Mouse (Mus musculus): ENCODE measurements around the gene Trem1. TPM values are rescaled to one million over a fixed set of nuclear protein-coding genes. Genes with fewer than 3 reads are reported as not detected.

Trem1 gene
- polyA plus RNA-seq, 1 experiment = 0.33 TPM

- TF ChIP-seq CTCF (IDR thresholded peaks at IDR 0.05; ENCODE audit: borderline replicate concordance, insufficient read depth, low read length) = no peak
- no peak for TF ChIP-seq POLR2A (IDR thresholded peaks at IDR 0.05; ENCODE audit: low read depth, low read length)
- Histone ChIP-seq H3K4me1 (ENCODE audit: control insufficient read depth, insufficient read depth, low read length) (no peaks in the 10 kb centered on the region), H3K27ac (ENCODE audit: insufficient read depth, low read length) (no peak overlapping the region), H3K4me3 (ENCODE audit: insufficient read depth, low read length) (no peak overlapping the region)
Observed at GRCm38 (mm10) chr17:48278381-48278780, 45.8 kb downstream of the Trem1 start.

GRCm38 (mm10) chr17:48279002-48279401 lies 46.4 kb downstream of the Trem1 start:
- Histone ChIP-seq H3K4me1 (ENCODE audit: control insufficient read depth, insufficient read depth, low read length) (no peaks in the 10 kb centered on the region), H3K27ac (ENCODE audit: insufficient read depth, low read length) (no peak overlapping the region), H3K4me3 (ENCODE audit: insufficient read depth, low read length) (no peak overlapping the region)
- no peak for TF ChIP-seq POLR2A (IDR thresholded peaks at IDR 0.05; ENCODE audit: low read depth, low read length)
- no peak for TF ChIP-seq CTCF (IDR thresholded peaks at IDR 0.05; ENCODE audit: borderline replicate concordance, insufficient read depth, low read length)

GRCm38 (mm10) chr17:48280943-48281738 lies 48.6 kb downstream of the Trem1 start:
- Histone ChIP-seq H3K27ac (ENCODE audit: insufficient read depth, low read length) (no peak overlapping the region), H3K4me3 (ENCODE audit: insufficient read depth, low read length) (no peak overlapping the region), H3K4me1 (ENCODE audit: control insufficient read depth, insufficient read depth, low read length) (no peaks in the 10 kb centered on the region)
- no peak for TF ChIP-seq POLR2A (IDR thresholded peaks at IDR 0.05; ENCODE audit: low read depth, low read length)
- TF ChIP-seq CTCF (IDR thresholded peaks at IDR 0.05; ENCODE audit: borderline replicate concordance, insufficient read depth, low read length) = no peak

GRCm38 (mm10) chr17:48281739-48282085 lies 49.1 kb downstream of the Trem1 start:
- H3K4me3 ChIP-seq (ENCODE audit: insufficient read depth, low read length) = no peak overlapping the region
- TF ChIP-seq POLR2A (IDR thresholded peaks at IDR 0.05; ENCODE audit: low read depth, low read length) = no peak
- TF ChIP-seq CTCF (IDR thresholded peaks at IDR 0.05; ENCODE audit: borderline replicate concordance, insufficient read depth, low read length) = no peak
- no peak overlapping the region for H3K27ac ChIP-seq (ENCODE audit: insufficient read depth, low read length)
- H3K4me1 ChIP-seq (ENCODE audit: control insufficient read depth, insufficient read depth, low read length) = no peaks in the 10 kb centered on the region

- no peak for TF ChIP-seq CTCF (IDR thresholded peaks at IDR 0.05; ENCODE audit: borderline replicate concordance, insufficient read depth, low read length)
- TF ChIP-seq POLR2A (IDR thresholded peaks at IDR 0.05; ENCODE audit: low read depth, low read length) = no peak
- Histone ChIP-seq H3K4me1 (ENCODE audit: control insufficient read depth, insufficient read depth, low read length) (no peaks in the 10 kb centered on the region), H3K4me3 (ENCODE audit: insufficient read depth, low read length) (no peak overlapping the region), H3K27ac (ENCODE audit: insufficient read depth, low read length) (no peak overlapping the region)
Observed at GRCm38 (mm10) chr17:48286765-48287164, 54.2 kb downstream of the Trem1 start.

GRCm38 (mm10) chr17:48287276-48287675 lies 54.7 kb downstream of the Trem1 start:
- Histone ChIP-seq H3K4me1 (ENCODE audit: control insufficient read depth, insufficient read depth, low read length) (no peaks in the 10 kb centered on the region), H3K4me3 (ENCODE audit: insufficient read depth, low read length) (no peak overlapping the region), H3K27ac (ENCODE audit: insufficient read depth, low read length) (no peak overlapping the region)
- no peak for TF ChIP-seq POLR2A (IDR thresholded peaks at IDR 0.05; ENCODE audit: low read depth, low read length)
- no peak for TF ChIP-seq CTCF (IDR thresholded peaks at IDR 0.05; ENCODE audit: borderline replicate concordance, insufficient read depth, low read length)

GRCm38 (mm10) chr17:48293500-48294194 lies 61.1 kb downstream of the Trem1 start:
- Histone ChIP-seq H3K4me3 (ENCODE audit: insufficient read depth, low read length) (no peak overlapping the region), H3K4me1 (ENCODE audit: control insufficient read depth, insufficient read depth, low read length) (no peaks in the 10 kb centered on the region), H3K27ac (ENCODE audit: insufficient read depth, low read length) (no peak overlapping the region)
- TF ChIP-seq CTCF (IDR thresholded peaks at IDR 0.05; ENCODE audit: borderline replicate concordance, insufficient read depth, low read length) (no peak), POLR2A (IDR thresholded peaks at IDR 0.05; ENCODE audit: low read depth, low read length) (no peak)

Other genes with a start within 250 kb of the Trem1 start
- not detected in 2 replicates for gene 1700122O11Rik, start 194.5 kb upstream of the Trem1 start, polyA plus RNA-seq (2011; ENCODE audit: insufficient read length, low read depth, missing spikeins)
- gene 1700067P10Rik, start 143.4 kb upstream of the Trem1 start, polyA plus RNA-seq (2011; ENCODE audit: insufficient read length, low read depth, missing spikeins) = not detected in 2 replicates
- not detected in 2 replicates for gene 9830107B12Rik, start 86.5 kb upstream of the Trem1 start, polyA plus RNA-seq (2011; ENCODE audit: insufficient read length, low read depth, missing spikeins)
- gene A530064D06Rik, start 65.5 kb upstream of the Trem1 start, polyA plus RNA-seq (2011; ENCODE audit: insufficient read length, low read depth, missing spikeins) = not detected in 2 replicates
- gene Trem3, start 15.0 kb downstream of the Trem1 start, polyA plus RNA-seq (2011; ENCODE audit: insufficient read length, low read depth, missing spikeins) = not detected in 2 replicates
- not detected in 2 replicates for gene Treml4, start 31.5 kb downstream of the Trem1 start, polyA plus RNA-seq (2011; ENCODE audit: insufficient read length, low read depth, missing spikeins)
- gene Treml2, start 66.7 kb downstream of the Trem1 start, polyA plus RNA-seq (2011; ENCODE audit: insufficient read length, low read depth, missing spikeins) = not detected in 2 replicates
- 0.19 TPM in 1 of 2 replicates, not detected in the other for gene B430306N03Rik, start 83.4 kb downstream of the Trem1 start, polyA plus RNA-seq (2011; ENCODE audit: insufficient read length, low read depth, missing spikeins)
- gene Trem2, start 113.6 kb downstream of the Trem1 start, polyA plus RNA-seq (2011; ENCODE audit: insufficient read length, low read depth, missing spikeins) = 0.32 and 2.2 TPM in 2 replicates
- gene Treml1, start 127.1 kb downstream of the Trem1 start, polyA plus RNA-seq (2011; ENCODE audit: insufficient read length, low read depth, missing spikeins) = not detected in 2 replicates
- 31.9 and 41.5 TPM in 2 replicates for gene Nfya, start 177.1 kb downstream of the Trem1 start, polyA plus RNA-seq (2011; ENCODE audit: insufficient read length, low read depth, missing spikeins)
- 17.1 and 18.9 TPM in 2 replicates for gene Oard1, start 177.2 kb downstream of the Trem1 start, polyA plus RNA-seq (2011; ENCODE audit: insufficient read length, low read depth, missing spikeins)
- not detected in 2 replicates for gene Apobec2, start 200.2 kb downstream of the Trem1 start, polyA plus RNA-seq (2011; ENCODE audit: insufficient read length, low read depth, missing spikeins)
- not detected in 2 replicates for gene Tspo2, start 218.8 kb downstream of the Trem1 start, polyA plus RNA-seq (2011; ENCODE audit: insufficient read length, low read depth, missing spikeins)
- gene Unc5cl, start 222.1 kb downstream of the Trem1 start, polyA plus RNA-seq (2011; ENCODE audit: insufficient read length, low read depth, missing spikeins) = not detected in 2 replicates

All from embryonic fibroblast, embryonic 13.5 days (primary cell).